Mouse (Mus musculus) olfactory bulb, adult 2 months (tissue): ENCODE measurements around the gene Rnf141. TPM values are rescaled to one million over a fixed set of nuclear protein-coding genes. Genes with fewer than 3 reads are reported as not detected.

Source experiments
- H3K27ac ChIP-seq: fragments of 200-500 bp; 2 replicates; pipeline ENCODE4 v1.5.1; 2012; ENCODE audit warnings: low read depth, low read length; ENCODE audit not compliant: insufficient read depth
- H3K4me1 ChIP-seq: fragments of 200-500 bp; 2 replicates; pipeline ENCODE4 v1.6.1; 2012; ENCODE audit warnings: low read length; ENCODE audit not compliant: control insufficient read depth, insufficient read depth
- H3K4me3 ChIP-seq: fragments of 200-500 bp; 2 replicates; pipeline ENCODE4 v1.5.1; 2012; ENCODE audit warnings: mild to moderate bottlenecking, low read depth, low read length, moderate library complexity; ENCODE audit not compliant: insufficient read depth
- CTCF ChIP-seq: fragments of 200-500 bp; IDR thresholded peaks from 2 replicates; pipeline ENCODE4 v1.5.1; 2012; ENCODE audit warnings: low read depth, mild to moderate bottlenecking, low read length, moderate library complexity; ENCODE audit not compliant: insufficient read depth
- POLR2A ChIP-seq: fragments of 200-500 bp; IDR thresholded peaks from 2 replicates; pipeline ENCODE4 v1.6.1; 2012; ENCODE audit warnings: mild to moderate bottlenecking, low read depth, low read length, moderate library complexity; ENCODE audit not compliant: insufficient read depth
- WGBS: fragments of 180-500 bp; shearing (Covaris S2); methylation state at CpG from one replicate; pipeline ENCODE4 v1.1.7; 2018; 5-methylcytosine and 5-hydroxymethylcytosine counted together
- polyA plus RNA-seq: library from polyadenylated mRNA; stranded (reverse); fragments of >200 nt; gene quantifications from 2 replicates; pipeline ENCODE4 v1.2.4, GENCODE M21; 2012; ENCODE audit warnings: low replicate concordance; ENCODE audit not compliant: missing spikeins, insufficient read depth, insufficient read length

The Rnf141 gene
- polyA plus RNA-seq, 1 experiment: not detected

GRCm38 (mm10) chr7:110847321-110847720, 3.1 kb upstream of the Rnf141 start:
- Histone ChIP-seq H3K4me3 (no peak overlapping the region), H3K27ac (no peak overlapping the region), H3K4me1 (0 out of 2 replicates have a peak, but pooled peaks cover 2% of the 10 kb centered on the region)
- no peak for TF ChIP-seq POLR2A
- TF ChIP-seq CTCF: no peak
- 93% methylated on average over 2 of the region's 2 CpGs for WGBS

- Histone ChIP-seq H3K4me1 (0 out of 2 replicates have a peak, but pooled peaks cover 2% of the 10 kb centered on the region), H3K4me3 (no peak overlapping the region), H3K27ac (no peak overlapping the region)
- WGBS: 92% methylated on average over 4 of the region's 4 CpGs
- TF ChIP-seq POLR2A: no peak
- TF ChIP-seq CTCF: no peak
These were observed 3.9 kb downstream of the Rnf141 start for GRCm38 (mm10) chr7:110840332-110840731.

- H3K4me1 ChIP-seq: no peaks in the 10 kb centered on the region
- no peak for TF ChIP-seq CTCF
- TF ChIP-seq POLR2A: no peak
- WGBS: 62% methylated on average over 3 of the region's 3 CpGs
- H3K27ac ChIP-seq: no peak overlapping the region
- H3K4me3 ChIP-seq: no peak overlapping the region
These were observed 9.7 kb downstream of the Rnf141 start for GRCm38 (mm10) chr7:110834522-110834921.

- Histone ChIP-seq H3K27ac (no peak overlapping the region), H3K4me3 (no peak overlapping the region), H3K4me1 (no peaks in the 10 kb centered on the region)
- WGBS: 98% methylated on average over 1 of the region's 1 CpGs
- no peak for TF ChIP-seq CTCF
- TF ChIP-seq POLR2A: no peak
These were observed 10.2 kb downstream of the Rnf141 start for GRCm38 (mm10) chr7:110834018-110834417.

- Histone ChIP-seq H3K4me3 (no peak overlapping the region), H3K4me1 (no peaks in the 10 kb centered on the region), H3K27ac (no peak overlapping the region)
- 71% methylated on average over 1 of the region's 1 CpGs for WGBS
- TF ChIP-seq CTCF (no peak), POLR2A (no peak)
These were observed 11.2 kb downstream of the Rnf141 start for GRCm38 (mm10) chr7:110833024-110833423.

GRCm38 (mm10) chr7:110823995-110824953, 20.0 kb downstream of the Rnf141 start:
- 77% methylated on average over 8 of the region's 8 CpGs for WGBS
- no peak overlapping the region for H3K27ac ChIP-seq
- no peak overlapping the region for H3K4me3 ChIP-seq
- TF ChIP-seq POLR2A (no peak), CTCF (no peak)
- peaks cover 8% of the 10 kb centered on the region for H3K4me1 ChIP-seq

GRCm38 (mm10) chr7:110823593-110823992, 20.7 kb downstream of the Rnf141 start:
- Histone ChIP-seq H3K27ac (no peak overlapping the region), H3K4me1 (peaks cover 8% of the 10 kb centered on the region), H3K4me3 (no peak overlapping the region)
- TF ChIP-seq CTCF (no peak), POLR2A (no peak)
- 61% methylated on average over 4 of the region's 4 CpGs for WGBS

GRCm38 (mm10) chr7:110823076-110823475, 21.2 kb downstream of the Rnf141 start:
- no peak overlapping the region for H3K4me3 ChIP-seq
- WGBS: 90% methylated on average over 8 of the region's 8 CpGs
- TF ChIP-seq CTCF: no peak
- no peak for TF ChIP-seq POLR2A
- peaks cover 11% of the 10 kb centered on the region for H3K4me1 ChIP-seq
- no peak overlapping the region for H3K27ac ChIP-seq

GRCm38 (mm10) chr7:110822055-110822454, 22.2 kb downstream of the Rnf141 start:
- H3K4me1 ChIP-seq: peaks cover 11% of the 10 kb centered on the region
- H3K27ac ChIP-seq: peak overlapping the region; percentile 70
- no peak overlapping the region for H3K4me3 ChIP-seq
- TF ChIP-seq CTCF (no peak), POLR2A (no peak)
- WGBS: 19% methylated on average over 4 of the region's 4 CpGs

GRCm38 (mm10) chr7:110821653-110822052, 22.6 kb downstream of the Rnf141 start:
- Histone ChIP-seq H3K4me1 (peaks cover 11% of the 10 kb centered on the region), H3K27ac (no peak overlapping the region; the same call in 1 of the 2 replicates), H3K4me3 (no peak overlapping the region)
- no peak for TF ChIP-seq CTCF
- TF ChIP-seq POLR2A: no peak
- 16% methylated on average over 3 of the region's 3 CpGs for WGBS
